Mouse (Mus musculus) embryonic facial prominence, embryonic 14.5 days (tissue): ENCODE results near the gene Ttc8. TPM values are rescaled to one million over a fixed set of nuclear protein-coding genes. Genes with fewer than 3 reads are reported as not detected.
A peak's percentile ranks its signal among the peaks of the same experiment; 100 is the strongest.

ENCODE experiments used
- ATAC-seq: fragments of 200-750 bp; cut with Nextera tagmentation; 2 replicates; pipeline ENCODE4 v1.8.0; 2017; ENCODE audit warnings: low read depth, moderate number of reproducible peaks, moderate TSS enrichment
- DNase-seq: peaks from one replicate; pipeline ENCODE4 v3.0.0-alpha.2; 2015; ENCODE audit warnings: low spot score
- H3K27ac ChIP-seq: fragments of 300-500 bp; sonication (generic); replicated peaks from 2 replicates; pipeline ENCODE4 v1.5.1; 2014; ENCODE audit warnings: low read depth, mild to moderate bottlenecking, low read length, moderate library complexity
- H3K27me3 ChIP-seq: fragments of 300-500 bp; sonication (generic); replicated peaks from 2 replicates; pipeline ENCODE4 v1.6.1; 2014; ENCODE audit warnings: low read length; ENCODE audit not compliant: control insufficient read depth, insufficient read depth
- H3K36me3 ChIP-seq: fragments of 300-500 bp; sonication (generic); 2 replicates; pipeline ENCODE4 v1.6.1; 2014; ENCODE audit warnings: low read length, mixed read lengths; ENCODE audit not compliant: control insufficient read depth, insufficient read depth
- H3K4me1 ChIP-seq: fragments of 300-500 bp; sonication (generic); 2 replicates; pipeline ENCODE4 v1.6.1; 2014; ENCODE audit warnings: antibody characterized with exemption, low read length; ENCODE audit not compliant: control insufficient read depth, insufficient read depth
- H3K4me2 ChIP-seq: fragments of 300-500 bp; sonication (generic); 2 replicates; pipeline ENCODE4 v1.6.1; 2014; ENCODE audit warnings: low read depth, mild to moderate bottlenecking, low read length, moderate library complexity, mixed read lengths
- H3K4me3 ChIP-seq: fragments of 300-500 bp; sonication (generic); 2 replicates; pipeline ENCODE4 v1.5.1; 2014; ENCODE audit warnings: low read depth, mild to moderate bottlenecking, low read length
- H3K9ac ChIP-seq: fragments of 300-500 bp; sonication (generic); 2 replicates; pipeline ENCODE4 v1.6.1; 2014; ENCODE audit warnings: low read depth, mild to moderate bottlenecking, low read length, moderate library complexity, mixed read lengths
- H3K9me3 ChIP-seq: fragments of 300-500 bp; sonication (generic); 2 replicates; pipeline ENCODE4 v1.6.1; 2016; ENCODE audit warnings: low read length; ENCODE audit not compliant: control insufficient read depth
- WGBS: fragments of 180-500 bp; shearing (Covaris S2); extraction: QIAGEN DNeasy Blood & Tissue Kit; methylation state at CpG from one replicate; pipeline ENCODE4 v1.1.7; 2014; 5-methylcytosine and 5-hydroxymethylcytosine counted together
- polyA plus RNA-seq: library from polyadenylated mRNA; unstranded; fragments of >200 nt; fragmentation: Nextera tagmentation; extraction: Ambion mirVana; gene quantifications from 2 replicates; pipeline ENCODE4 v1.2.1, GENCODE M21; 2014

Gene Ttc8
- 26.9 and 28.1 TPM in 2 replicates for polyA plus RNA-seq

DNA sequence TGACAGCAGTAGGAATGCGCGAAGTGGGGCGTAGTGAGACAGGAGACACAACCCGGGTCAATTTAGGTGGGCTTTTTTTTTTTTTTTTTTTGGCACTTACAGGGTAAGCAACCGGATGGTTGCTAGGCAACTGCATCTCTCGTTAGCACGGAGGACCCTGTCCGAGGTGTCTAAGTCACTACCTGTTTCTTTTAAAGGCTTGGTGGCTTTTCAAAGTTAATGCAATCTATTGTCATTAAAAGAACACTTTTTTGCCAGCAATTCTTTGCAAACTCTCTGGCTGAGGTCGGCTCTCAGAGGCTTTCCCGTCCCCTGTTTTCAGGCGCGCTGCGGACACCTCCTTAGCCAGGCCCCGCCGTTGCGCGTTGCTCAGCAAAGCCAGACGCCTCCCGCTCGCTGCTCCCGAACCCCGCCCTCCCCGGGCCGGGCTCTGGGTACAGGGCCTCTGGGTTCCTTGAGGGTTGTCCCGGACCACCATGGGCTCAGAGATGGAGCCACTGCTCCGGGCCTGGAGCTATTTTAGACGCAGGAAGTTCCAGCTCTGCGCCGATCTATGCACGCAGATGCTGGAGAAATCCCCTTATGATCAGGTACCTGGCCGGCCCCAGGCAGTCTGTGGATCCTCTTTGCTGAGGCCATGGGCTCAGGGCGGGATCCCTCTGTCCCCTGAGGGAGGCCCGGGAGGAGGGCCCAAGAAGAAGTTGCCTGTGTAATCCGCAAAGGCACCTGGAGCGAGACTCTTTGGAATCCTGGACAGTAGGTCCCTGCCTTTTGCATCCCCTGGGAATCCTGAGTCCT is at the start of gene Ttc8:
Gene Ttc8, plus strand, starts transcription at position 381 of the 798 bp plus-strand sequence.
- Histone ChIP-seq H3K36me3 (no peaks in the 10 kb centered on the region), H3K9me3 (no peaks in the 10 kb centered on the region), H3K9ac (peak within 1 kb of the TSS; percentile 75), H3K27me3 (no peaks in the 10 kb centered on the region; the same call in 1 of the 2 replicates), H3K4me3 (peak within 1 kb of the TSS; percentile 55), H3K4me1 (no peaks in the 10 kb centered on the region), H3K27ac (peak within 1 kb of the TSS; percentile 69), H3K4me2 (peak within 1 kb of the TSS; percentile 67)
- peak; percentile 99 for ATAC-seq
- DNase-seq: peak; percentile 96
- WGBS: 1% methylated on average over 35 of the region's 35 CpGs

DNA sequence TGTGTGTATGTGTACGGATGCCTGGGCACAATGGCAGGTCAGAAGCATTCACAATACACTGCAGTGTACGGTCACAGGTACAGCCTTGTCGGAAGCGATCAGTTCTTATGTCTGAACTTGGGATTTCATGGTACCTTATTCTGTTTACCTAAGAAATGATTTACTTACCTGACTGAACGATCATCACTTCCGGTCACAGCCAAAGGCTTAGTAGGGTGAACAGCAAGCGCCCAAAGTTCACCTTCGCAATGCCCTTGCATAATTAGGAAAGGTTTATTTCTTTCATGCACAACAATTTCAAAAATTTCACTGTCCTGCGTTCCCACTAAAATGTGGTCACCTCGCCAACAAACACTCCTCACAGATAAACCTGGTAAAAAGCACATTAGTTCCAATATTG is 47.5 kb upstream of the Ttc8 start:
- 87% methylated on average over 10 of the region's 10 CpGs for WGBS
- no peaks in the 10 kb centered on the region for H3K36me3 ChIP-seq
- no peak for DNase-seq
- no peak overlapping the region for H3K4me3 ChIP-seq
- no peak overlapping the region for H3K27ac ChIP-seq
- no peaks in the 10 kb centered on the region for H3K9me3 ChIP-seq
- no peak for ATAC-seq
- H3K9ac ChIP-seq: no peak overlapping the region
- no peaks in the 10 kb centered on the region for H3K27me3 ChIP-seq
- no peak overlapping the region for H3K4me2 ChIP-seq
- H3K4me1 ChIP-seq: no peaks in the 10 kb centered on the region

DNA sequence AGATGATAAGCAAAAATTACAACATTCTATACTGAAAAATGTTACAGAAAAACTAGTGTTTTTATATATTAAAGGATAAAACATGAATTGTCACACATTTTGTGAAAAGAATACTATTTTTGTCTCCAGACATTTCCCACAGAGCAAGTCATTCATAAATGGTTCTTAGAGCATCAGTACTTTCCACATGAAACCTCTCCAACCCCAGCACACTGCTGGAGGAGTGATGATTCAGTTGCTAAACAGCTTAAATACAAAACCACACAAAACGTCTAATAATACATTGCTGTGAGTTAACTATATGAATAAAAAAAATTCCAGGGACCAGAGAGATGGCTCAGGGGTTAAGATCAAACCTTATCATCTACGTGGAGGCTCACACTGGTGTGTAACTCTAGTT is 45.2 kb upstream of the Ttc8 start:
- H3K4me3 ChIP-seq: no peak overlapping the region
- no peaks in the 10 kb centered on the region for H3K9me3 ChIP-seq
- no peak overlapping the region for H3K9ac ChIP-seq
- DNase-seq: no peak
- ATAC-seq: no peak
- WGBS: 59% methylated on average over 2 of the region's 2 CpGs
- no peaks in the 10 kb centered on the region for H3K4me1 ChIP-seq
- no peak overlapping the region for H3K4me2 ChIP-seq
- no peak overlapping the region for H3K27ac ChIP-seq
- H3K27me3 ChIP-seq: no peaks in the 10 kb centered on the region
- no peaks in the 10 kb centered on the region for H3K36me3 ChIP-seq

DNA sequence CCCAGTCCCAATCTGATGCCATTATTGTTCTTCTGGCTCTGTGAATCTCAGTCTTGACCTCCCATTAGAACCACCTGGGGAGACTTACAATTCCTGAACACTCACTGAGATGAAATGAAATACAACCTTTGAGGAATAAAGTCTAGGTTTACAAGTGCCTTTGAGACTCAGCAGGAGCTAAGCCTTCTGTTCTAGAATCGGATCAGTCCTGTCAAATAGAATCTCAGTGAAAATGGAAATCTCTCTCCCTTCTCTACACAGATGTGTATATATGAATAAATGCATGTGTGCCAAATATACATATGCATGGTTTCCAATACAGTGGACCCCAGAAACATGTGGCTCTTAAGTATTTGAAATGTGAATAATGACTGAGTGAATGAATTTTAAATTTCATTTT is 41.7 kb upstream of the Ttc8 start:
- Histone ChIP-seq H3K27me3 (no peaks in the 10 kb centered on the region), H3K9ac (no peak overlapping the region), H3K4me2 (no peak overlapping the region), H3K4me1 (no peaks in the 10 kb centered on the region), H3K4me3 (no peak overlapping the region), H3K9me3 (no peaks in the 10 kb centered on the region), H3K27ac (no peak overlapping the region), H3K36me3 (no peaks in the 10 kb centered on the region)
- DNase-seq (no peak), ATAC-seq (no peak)
- 42% methylated on average over 1 of the region's 1 CpGs for WGBS

DNA sequence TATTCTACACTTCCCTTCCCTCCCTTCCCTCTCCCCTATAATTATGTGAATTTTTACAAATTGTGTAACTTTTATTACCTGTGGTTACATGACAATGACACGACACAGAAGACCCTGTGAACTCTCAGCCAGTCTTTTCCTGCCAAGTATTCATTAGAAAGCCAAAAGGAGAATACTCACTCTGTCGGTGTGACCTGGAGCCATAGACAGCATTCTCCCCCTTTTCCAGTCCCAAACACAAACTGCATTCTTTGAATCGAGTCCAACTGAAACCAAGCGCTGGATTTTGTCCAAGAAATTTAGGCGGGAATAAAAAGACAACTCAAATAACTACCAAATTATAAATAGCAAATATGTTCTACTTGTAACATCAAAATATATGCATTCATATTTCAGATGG is 38.6 kb upstream of the Ttc8 start:
- H3K27ac ChIP-seq: no peak overlapping the region
- DNase-seq (peak; percentile 9), ATAC-seq (no peak)
- no peak overlapping the region for H3K4me2 ChIP-seq
- no peak overlapping the region for H3K4me3 ChIP-seq
- no peaks in the 10 kb centered on the region for H3K4me1 ChIP-seq
- no peaks in the 10 kb centered on the region for H3K27me3 ChIP-seq
- H3K9me3 ChIP-seq: no peaks in the 10 kb centered on the region
- no peak overlapping the region for H3K9ac ChIP-seq
- H3K36me3 ChIP-seq: no peaks in the 10 kb centered on the region
- 33% methylated on average over 5 of the region's 5 CpGs for whole genome bisulfite sequencing

DNA sequence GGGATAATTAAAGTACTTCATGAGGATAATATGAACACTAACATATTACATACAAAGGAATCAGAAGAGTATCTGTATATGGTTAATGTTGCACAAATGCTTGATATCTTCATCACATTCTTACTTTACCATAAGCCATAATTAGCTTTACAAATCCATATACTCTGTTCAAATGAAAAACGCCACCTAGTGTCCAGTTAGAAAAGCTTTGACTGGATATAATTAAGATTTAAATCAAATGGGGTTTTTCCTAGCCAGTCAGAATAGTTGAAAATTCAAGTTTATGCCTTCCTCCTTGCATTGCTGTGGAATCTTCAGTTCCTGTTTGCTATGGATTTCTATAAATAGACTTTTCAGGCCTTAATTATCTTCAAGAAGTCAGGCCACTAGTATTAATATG is 35.9 kb upstream of the Ttc8 start:
- H3K27me3 ChIP-seq: no peaks in the 10 kb centered on the region
- DNase-seq (peak; percentile 68), ATAC-seq (no peak)
- H3K4me3 ChIP-seq: no peak overlapping the region
- no peaks in the 10 kb centered on the region for H3K36me3 ChIP-seq
- no peaks in the 10 kb centered on the region for H3K4me1 ChIP-seq
- H3K27ac ChIP-seq: no peak overlapping the region
- 4% methylated on average over 1 of the region's 1 CpGs for WGBS
- H3K9me3 ChIP-seq: no peaks in the 10 kb centered on the region
- H3K9ac ChIP-seq: no peak overlapping the region
- H3K4me2 ChIP-seq: no peak overlapping the region

DNA sequence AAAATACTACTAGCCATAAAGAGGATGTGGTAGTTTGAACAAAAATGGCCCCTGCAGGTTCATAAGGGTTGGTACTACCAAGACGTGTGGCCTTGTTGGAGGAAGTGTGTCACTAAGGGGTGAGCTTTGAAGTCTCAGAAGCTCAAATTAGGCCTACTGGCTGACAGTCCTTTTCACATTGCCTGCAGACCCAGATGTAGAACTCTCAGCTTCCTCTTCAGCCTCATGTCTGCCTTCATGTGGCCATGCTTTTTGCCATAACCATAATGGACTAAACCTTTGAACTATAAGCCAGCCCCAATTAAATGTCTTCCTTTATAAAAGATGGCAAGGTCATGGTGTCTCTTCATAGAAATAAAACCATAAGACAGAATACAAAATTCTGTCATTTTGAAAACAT is 23.6 kb upstream of the Ttc8 start:
- H3K9me3 ChIP-seq: no peaks in the 10 kb centered on the region
- peaks cover 21% of the 10 kb centered on the region for H3K27me3 ChIP-seq
- 54% methylated on average over 1 of the region's 1 CpGs for WGBS
- no peak overlapping the region for H3K4me3 ChIP-seq
- no peak overlapping the region for H3K9ac ChIP-seq
- DNase-seq (no peak), ATAC-seq (no peak)
- H3K4me1 ChIP-seq: no peaks in the 10 kb centered on the region
- no peaks in the 10 kb centered on the region for H3K36me3 ChIP-seq
- H3K27ac ChIP-seq: no peak overlapping the region
- no peak overlapping the region for H3K4me2 ChIP-seq

DNA sequence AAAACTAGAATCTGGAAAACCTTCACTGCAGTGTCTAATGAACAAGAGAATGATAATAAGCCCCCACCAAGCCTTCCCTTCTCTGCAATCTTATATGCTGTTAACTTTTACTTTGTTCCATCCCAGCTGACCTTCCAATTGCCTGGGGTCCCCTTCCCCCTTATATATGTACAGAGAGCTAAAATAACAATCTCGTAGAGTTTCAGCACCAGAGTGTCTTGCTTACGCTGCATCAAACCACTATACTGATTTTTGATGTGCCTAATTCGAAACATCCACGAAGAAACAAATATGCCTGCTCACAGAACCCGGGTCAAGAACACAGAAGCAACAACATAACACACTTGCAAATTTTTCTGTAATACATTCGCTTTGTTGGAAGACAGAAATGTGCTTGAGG is 20.7 kb upstream of the Ttc8 start:
- Histone ChIP-seq H3K9me3 (no peaks in the 10 kb centered on the region), H3K4me3 (peak overlapping the region; percentile 74; the same call in 1 of the 2 replicates), H3K36me3 (no peaks in the 10 kb centered on the region), H3K27ac (no peak overlapping the region), H3K4me2 (peak overlapping the region; percentile 88; the same call in 1 of the 2 replicates), H3K9ac (no peak overlapping the region), H3K4me1 (no peaks in the 10 kb centered on the region), H3K27me3 (peaks cover 21% of the 10 kb centered on the region)
- ATAC-seq (no peak), DNase-seq (no peak)
- 47% methylated on average over 6 of the region's 6 CpGs for WGBS

DNA sequence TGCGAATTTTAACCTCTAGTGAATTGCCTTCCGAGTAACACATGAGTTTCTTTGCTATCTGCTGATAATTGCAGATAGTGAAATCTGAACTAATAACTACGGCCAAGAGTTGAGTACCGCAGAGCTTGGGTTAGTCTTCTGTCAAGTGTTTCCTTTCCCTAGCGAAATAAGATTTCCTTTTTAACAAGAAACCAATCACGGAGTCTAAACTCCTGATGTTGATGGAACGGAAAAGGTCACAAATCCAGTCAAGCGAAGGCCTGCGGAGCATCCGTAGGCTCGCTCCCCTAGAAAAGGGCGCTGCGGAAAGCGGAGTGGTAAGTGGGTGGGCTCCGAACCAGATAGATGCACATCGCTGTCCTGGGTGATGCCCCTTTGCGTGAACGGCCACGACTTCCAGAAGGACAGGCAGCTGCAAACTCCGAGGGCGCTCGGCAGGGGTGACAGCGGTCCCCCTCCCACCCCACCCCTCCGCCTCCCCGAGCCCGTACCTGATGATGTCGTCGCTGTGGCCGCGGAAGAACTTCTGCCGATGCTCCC is 20.0 kb upstream of the Ttc8 start:
- 2% methylated on average over 28 of the region's 31 CpGs for WGBS
- no peaks in the 10 kb centered on the region for H3K4me1 ChIP-seq
- DNase-seq (peak; percentile 27), ATAC-seq (peak; percentile 7; the same call in 1 of the 2 replicates)
- no peaks in the 10 kb centered on the region for H3K36me3 ChIP-seq
- H3K9me3 ChIP-seq: no peaks in the 10 kb centered on the region
- peak overlapping the region; percentile 61 for H3K9ac ChIP-seq
- peaks cover 21% of the 10 kb centered on the region for H3K27me3 ChIP-seq
- H3K4me2 ChIP-seq: peak overlapping the region; percentile 88
- no peak overlapping the region for H3K27ac ChIP-seq
- H3K4me3 ChIP-seq: peak overlapping the region; percentile 74
